Mouse (Mus musculus) frontal cortex, postnatal 10 days (tissue): ENCODE measurements around the gene Pla2g4e.

ENCODE experiments used
- DNase-seq, 2 experiments: peaks; one replicate each; pipeline ENCODE4 v3.0.0; 2022; ENCODE audit warnings: low spot score in 2 of 2, mixed read lengths in 1 of 2

Pla2g4e gene

GRCm38 (mm10) chr2:120124096-120124495, 121.0 kb downstream of the Pla2g4e start:
- DNase-seq = no peak

- DNase-seq = no peak
These were observed 122.2 kb downstream of the Pla2g4e start for GRCm38 (mm10) chr2:120122983-120123382.

DNA sequence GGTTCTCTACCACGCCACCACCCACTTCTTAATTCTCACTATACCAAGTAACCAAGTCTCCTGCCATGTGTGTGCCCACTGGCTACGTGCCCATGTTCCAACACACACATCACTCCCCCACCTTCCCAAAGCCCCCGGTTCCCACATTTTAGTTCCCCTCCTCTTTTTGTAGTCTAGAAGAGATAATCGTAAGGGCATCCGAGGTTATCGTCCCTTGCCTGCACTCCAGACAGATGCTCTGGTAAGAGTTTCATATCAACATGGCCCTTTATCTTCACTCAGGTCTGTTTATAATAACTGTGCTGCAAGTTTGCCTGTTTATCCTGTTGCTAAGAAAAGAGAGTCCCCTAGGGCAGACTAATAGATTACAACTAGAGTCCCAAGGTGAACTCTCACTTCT, 127.8 kb downstream of the Pla2g4e start:
- DNase-seq = no peak
